Mouse (Mus musculus) left cerebral cortex, postnatal 4 days (tissue): ENCODE measurements around the gene Brca2. TPM values are rescaled to one million over a fixed set of nuclear protein-coding genes. Genes with fewer than 3 reads are reported as not detected.
A peak's percentile ranks its signal among the peaks of the same experiment; 100 is the strongest.

ENCODE experiments used
- DNase-seq: peaks from one replicate; pipeline ENCODE4 v3.0.0-alpha.2; 2022
- intact Hi-C: fragments of 180-260 bp; cut with DNase I; formaldehyde crosslinking; loops from one replicate; pipeline ENCODE4 v1.15.1; 2025
- total RNA-seq, 2 experiments: library from RNA; stranded (reverse); gene quantifications; 2 replicates each; pipeline ENCODE4 v1.2.3; 2021

Gene Brca2
- total RNA-seq, 2 experiments from 2014 or later = 16.0 to 18.1 TPM

- intact Hi-C loops = no loop called here
- no peak for DNase-seq
These were observed 39.4 kb downstream of the Brca2 start for GRCm38 (mm10) chr5:150561783-150562182.

DNA sequence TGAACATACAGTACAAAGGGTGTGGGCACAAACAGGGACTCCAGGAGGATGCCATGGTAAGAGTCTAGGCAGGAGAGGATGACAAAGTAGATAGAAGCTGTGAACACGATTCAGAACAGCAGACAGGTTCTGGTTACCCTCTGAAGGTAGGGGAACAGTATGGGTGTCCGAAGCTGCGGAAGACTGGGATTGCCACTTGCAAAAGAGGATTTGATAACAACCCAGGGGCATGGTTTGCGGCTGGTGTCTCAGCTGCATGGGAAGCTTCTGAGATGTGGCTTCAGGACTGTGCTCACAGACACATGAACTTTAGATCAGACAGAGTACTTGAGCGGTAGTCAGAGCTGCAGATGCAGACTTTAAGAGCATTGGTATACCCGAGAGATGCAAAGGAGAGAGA is 42.0 kb downstream of the Brca2 start:
- intact Hi-C loops = no loop called here
- no peak for DNase-seq

GRCm38 (mm10) chr5:150566226-150566625 is 43.8 kb downstream of the Brca2 start:
- no peak for DNase-seq
- intact Hi-C loops = no loop called here

DNA sequence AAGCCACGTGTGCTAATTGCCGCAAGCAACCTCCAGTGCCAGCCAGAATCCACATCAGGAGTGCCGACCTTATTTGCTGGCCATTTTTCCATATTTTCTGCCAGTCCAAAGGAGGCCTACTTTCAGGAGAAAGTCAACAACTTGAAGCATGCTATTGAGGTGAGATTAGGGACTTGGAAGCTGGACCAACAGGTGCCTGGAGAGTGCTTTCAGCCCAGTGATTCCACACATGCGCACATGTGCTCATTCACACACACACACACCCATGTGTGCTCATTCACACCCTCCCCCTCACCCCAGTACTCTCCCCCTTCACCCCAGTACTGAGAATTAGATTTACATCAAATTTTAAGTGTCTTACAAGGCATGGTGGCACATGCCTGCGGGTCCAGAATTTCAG is 44.5 kb downstream of the Brca2 start:
- DNase-seq = no peak
- intact Hi-C loops = no loop called here

- peak; percentile 20 for DNase-seq
- intact Hi-C loops = no loop called here
These were observed 48.2 kb downstream of the Brca2 start for GRCm38 (mm10) chr5:150570496-150571219.

DNA sequence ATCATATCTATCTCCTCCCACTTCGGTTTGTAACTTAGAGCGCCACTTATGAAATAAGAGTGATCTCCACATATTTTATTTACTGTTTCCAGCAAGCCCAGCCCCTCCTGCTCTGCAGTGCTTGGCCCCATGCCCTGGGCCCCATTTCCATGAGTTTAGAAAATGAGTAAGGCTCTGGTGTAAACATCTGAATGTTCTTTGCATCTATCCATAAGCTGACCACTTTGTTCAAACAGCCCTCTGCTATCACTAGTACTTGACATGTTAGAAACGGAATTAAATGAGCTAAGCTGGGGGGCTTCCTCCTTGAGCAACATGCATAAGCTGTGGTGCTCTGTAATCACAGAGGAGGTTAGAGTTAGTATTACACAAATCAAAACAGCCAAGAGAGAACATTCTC is 52.0 kb downstream of the Brca2 start:
- DNase-seq = no peak
- intact Hi-C loops = no loop called here

GRCm38 (mm10) chr5:150574885-150575284 is 52.5 kb downstream of the Brca2 start:
- intact Hi-C loops = no loop called here
- DNase-seq = no peak

DNA sequence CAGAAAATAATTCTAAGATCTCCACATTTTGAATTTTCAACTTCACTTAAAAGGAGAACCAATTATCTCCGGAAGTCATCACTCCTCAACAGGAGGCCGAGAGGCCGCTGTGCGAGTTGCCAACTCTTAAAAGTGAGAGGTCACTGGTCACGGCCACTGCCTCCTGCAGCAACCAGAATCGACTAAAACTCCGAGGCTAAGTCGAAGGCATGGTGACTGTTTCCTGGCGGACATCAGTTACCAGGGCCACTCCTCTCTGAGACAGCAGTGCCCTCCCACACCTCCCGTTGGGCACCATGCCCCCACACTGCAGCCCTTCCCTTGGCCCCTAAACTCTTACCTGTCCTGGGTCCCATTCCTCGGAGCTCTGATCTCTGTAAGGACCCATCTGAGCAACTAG is 54.4 kb downstream of the Brca2 start:
- intact Hi-C loops = no loop called here

DNA sequence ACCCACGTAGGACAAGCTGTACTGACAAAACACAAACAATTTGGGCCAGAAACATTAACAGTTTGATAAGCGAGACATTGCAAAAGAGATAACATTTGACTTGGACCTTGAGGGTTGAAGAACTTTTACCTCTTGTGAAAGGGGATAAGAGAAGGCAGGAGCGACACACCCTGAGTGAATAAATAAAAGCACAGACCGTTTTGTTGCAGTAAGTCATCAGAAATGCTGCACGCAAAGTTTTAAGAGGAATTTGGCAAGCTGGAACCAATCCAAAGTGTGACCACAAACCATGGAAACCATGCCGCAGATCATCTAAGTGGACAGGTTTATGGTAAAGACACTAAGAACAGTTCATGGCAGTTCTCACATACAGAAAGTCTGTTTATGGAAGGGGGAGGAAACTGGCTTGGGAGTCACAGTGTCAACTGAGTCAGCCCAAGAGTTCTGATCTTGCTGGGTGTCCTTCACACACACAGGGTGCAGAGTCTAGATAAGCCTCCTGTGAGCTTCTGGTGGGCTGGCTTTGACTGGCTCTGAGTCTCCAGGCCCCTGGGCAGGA is 56.3 kb downstream of the Brca2 start:
- no peak for DNase-seq
- intact Hi-C loops = no loop called here

More for the DNA sequence above, 54.4 kb downstream of the Brca2 start:
- no peak for DNase-seq

DNA sequence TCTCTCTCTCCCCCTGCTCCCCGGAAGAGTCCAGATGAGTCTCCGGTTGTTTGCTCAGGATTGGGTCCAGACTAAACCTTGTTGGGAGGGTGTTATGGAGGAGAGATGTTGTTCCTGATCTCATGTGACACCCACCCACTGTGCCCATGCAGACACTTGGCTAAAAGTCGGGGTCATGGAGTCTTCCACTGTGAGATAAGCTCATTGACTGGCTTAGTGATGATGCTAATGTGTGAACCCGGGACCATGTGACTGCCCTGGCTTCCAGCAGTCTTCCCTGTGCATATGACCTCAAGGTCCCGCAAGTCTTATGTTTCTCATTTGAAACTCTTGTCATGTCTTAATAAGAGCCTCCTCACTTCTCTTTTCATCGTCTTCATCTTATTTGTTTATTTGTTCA is 58.8 kb downstream of the Brca2 start:
- intact Hi-C loops = no loop called here
- peak; percentile 68 for DNase-seq

- intact Hi-C loops = no loop called here
- no peak for DNase-seq
These were observed 60.8 kb downstream of the Brca2 start for GRCm38 (mm10) chr5:150583181-150583580.

- no peak for DNase-seq
- intact Hi-C loops = no loop called here
These were observed 61.3 kb downstream of the Brca2 start for GRCm38 (mm10) chr5:150583622-150584336.

DNA sequence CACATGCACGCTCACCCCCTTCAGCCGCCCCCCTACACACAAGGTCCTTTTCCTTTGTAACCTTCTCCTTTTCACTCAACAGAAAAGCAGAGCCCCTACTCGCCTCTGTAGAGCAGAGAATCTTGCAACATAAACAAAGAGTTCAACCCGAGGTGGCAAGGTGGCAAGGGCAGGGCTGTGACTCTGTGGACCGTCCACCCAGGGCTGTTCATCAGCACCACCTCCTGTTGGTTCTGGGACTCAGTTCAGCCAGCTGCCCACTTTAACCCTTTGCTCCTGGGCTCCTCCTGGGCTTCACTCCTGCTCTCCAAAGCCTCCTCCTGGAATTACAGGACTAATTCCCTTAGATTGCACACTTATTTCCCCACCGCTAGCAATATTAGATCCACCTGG is 61.9 kb downstream of the Brca2 start:
- intact Hi-C loops = no loop called here
- no peak for DNase-seq

DNA sequence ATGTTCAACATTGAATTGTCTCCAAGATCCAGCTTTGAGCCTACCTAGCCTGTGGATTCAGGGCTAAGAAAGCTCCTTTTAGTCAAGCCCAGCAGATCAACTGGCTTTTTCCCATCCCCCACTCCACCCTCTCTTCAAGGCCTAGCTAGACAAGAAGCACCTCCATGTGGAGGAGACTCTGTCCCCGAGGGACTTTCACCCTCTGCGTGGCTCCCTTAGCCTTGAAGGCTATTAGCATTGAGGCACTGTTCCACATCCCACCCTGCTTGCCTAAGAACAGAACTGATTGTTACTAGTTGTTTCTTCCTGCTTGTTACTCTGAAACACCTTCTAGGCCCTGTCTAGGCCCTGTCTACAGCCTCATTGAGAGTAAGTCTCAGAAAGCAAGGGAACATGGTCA is 67.5 kb downstream of the Brca2 start:
- no peak for DNase-seq
- intact Hi-C loops = no loop called here

- intact Hi-C loops = no loop called here
- no peak for DNase-seq
These were observed 69.9 kb downstream of the Brca2 start for GRCm38 (mm10) chr5:150592186-150592903.

GRCm38 (mm10) chr5:150592904-150593755 is 70.7 kb downstream of the Brca2 start:
- intact Hi-C loops = no loop called here

DNA sequence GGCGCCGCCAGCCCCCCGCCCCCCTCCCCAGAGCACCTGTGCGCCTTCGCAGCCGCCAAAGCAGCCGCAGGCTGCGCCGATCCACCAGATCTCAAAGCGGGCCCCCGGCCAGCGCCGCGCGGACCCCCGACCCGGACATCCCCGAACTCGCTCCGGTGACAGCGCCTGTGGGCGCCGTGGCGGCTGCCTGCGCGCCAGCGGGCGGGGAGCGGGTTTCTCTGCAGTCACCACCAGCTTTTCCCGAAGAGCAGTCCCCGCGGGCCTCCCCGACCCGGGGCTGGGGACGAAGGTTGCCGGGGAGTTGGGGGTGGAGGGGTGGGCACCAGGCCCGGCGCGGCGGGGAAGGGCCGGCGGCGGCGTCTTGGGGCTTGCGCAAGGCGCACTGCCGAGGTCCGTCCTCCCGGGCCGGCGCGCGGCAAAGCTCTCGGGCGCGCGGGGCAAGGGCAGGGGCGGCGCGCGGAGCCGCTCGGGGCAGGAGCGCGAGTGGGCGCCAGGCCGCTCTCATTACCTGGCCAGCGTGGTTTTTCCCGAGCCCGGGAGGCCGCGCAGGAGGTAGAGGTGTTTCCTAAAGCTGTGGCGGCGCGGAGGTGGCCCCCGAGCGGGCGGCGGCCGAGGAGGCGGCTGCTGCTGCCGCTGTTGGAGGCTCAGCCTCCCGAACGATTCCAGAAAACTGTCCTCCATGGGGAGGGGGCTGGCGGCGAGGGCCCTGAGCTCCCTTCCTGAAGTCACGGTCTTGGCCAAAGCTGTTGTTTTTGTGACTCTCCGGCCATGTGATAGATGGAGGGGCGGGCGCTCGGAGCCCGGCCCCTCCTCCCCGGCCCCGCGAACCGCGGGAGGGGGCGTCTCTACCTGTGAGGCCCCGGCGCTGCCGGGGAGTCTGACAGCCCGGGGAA is 71.6 kb downstream of the Brca2 start:
- DNase-seq = peak; percentile 60
- intact Hi-C loops = no loop called here

More at GRCm38 (mm10) chr5:150592904-150593755, 70.7 kb downstream of the Brca2 start:
- DNase-seq = peak; percentile 32

GRCm38 (mm10) chr5:150594649-150595339 is 72.4 kb downstream of the Brca2 start:
- intact Hi-C loops = no loop called here
- peak; percentile 27 for DNase-seq
